Mouse (Mus musculus) forebrain, embryonic 12.5 days (tissue): Measurements from ENCODE around the gene Fbxl3. TPM values are rescaled to one million over a fixed set of nuclear protein-coding genes. Genes with fewer than 3 reads are reported as not detected.

Experiments
- ATAC-seq: fragments of 200-750 bp; cut with Nextera tagmentation; 2 replicates; pipeline ENCODE4 v1.8.0; 2017; ENCODE audit warnings: moderate TSS enrichment; ENCODE audit not compliant: low FRiP score
- H3K27ac ChIP-seq: fragments of 300-500 bp; sonication (generic); 2 replicates; pipeline ENCODE4 v1.5.1; 2016; ENCODE audit warnings: mild to moderate bottlenecking
- H3K27me3 ChIP-seq: fragments of 300-500 bp; sonication (generic); 2 replicates; pipeline ENCODE4 v1.6.1; 2016; ENCODE audit warnings: mild to moderate bottlenecking
- H3K36me3 ChIP-seq: fragments of 300-500 bp; sonication (generic); replicated peaks from 2 replicates; pipeline ENCODE4 v1.6.1; 2016; ENCODE audit warnings: mild to moderate bottlenecking
- H3K4me1 ChIP-seq: fragments of 300-500 bp; sonication (generic); 2 replicates; pipeline ENCODE4 v1.6.1; 2016
- H3K4me2 ChIP-seq: fragments of 300-500 bp; sonication (generic); 2 replicates; pipeline ENCODE4 v1.6.1; 2016; ENCODE audit warnings: mild to moderate bottlenecking, moderate library complexity
- H3K4me3 ChIP-seq: fragments of 300-500 bp; sonication (generic); replicated peaks from 2 replicates; pipeline ENCODE4 v1.5.1; 2016; ENCODE audit warnings: mild to moderate bottlenecking
- H3K9ac ChIP-seq: fragments of 300-500 bp; sonication (generic); 2 replicates; pipeline ENCODE4 v1.6.1; 2016; ENCODE audit warnings: mild to moderate bottlenecking
- H3K9me3 ChIP-seq: fragments of 300-500 bp; sonication (generic); 2 replicates; pipeline ENCODE4 v1.6.1; 2016
- WGBS: fragments of 180-500 bp; shearing (Covaris S2); methylation state at CpG from one replicate; pipeline ENCODE4 v1.1.7; 2016; 5-methylcytosine and 5-hydroxymethylcytosine counted together
- polyA plus RNA-seq: library from polyadenylated mRNA; unstranded; fragments of >200 nt; fragmentation: Nextera tagmentation; extraction: Ambion mirVana; gene quantifications from 2 replicates; pipeline ENCODE4 v1.2.1, GENCODE M21; 2016

Fbxl3 gene
- polyA plus RNA-seq, 1 experiment from 2014 or later: 27.4 TPM

GRCm38 (mm10) chr14:103058998-103059397 is 40.4 kb downstream of the Fbxl3 start:
- H3K36me3 ChIP-seq: no peaks in the 10 kb centered on the region
- no peak overlapping the region for H3K4me3 ChIP-seq
- no peak overlapping the region for H3K9ac ChIP-seq
- no peaks in the 10 kb centered on the region for H3K9me3 ChIP-seq
- no peak for ATAC-seq
- no peak overlapping the region for H3K4me2 ChIP-seq
- no peak overlapping the region for H3K27ac ChIP-seq
- WGBS: 93% methylated on average over 1 of the region's 1 CpGs
- no peaks in the 10 kb centered on the region for H3K4me1 ChIP-seq
- no peaks in the 10 kb centered on the region for H3K27me3 ChIP-seq

GRCm38 (mm10) chr14:103056601-103057000 is 42.8 kb downstream of the Fbxl3 start:
- no peak overlapping the region for H3K4me2 ChIP-seq
- no peak overlapping the region for H3K9ac ChIP-seq
- no peak for ATAC-seq
- no peak overlapping the region for H3K27ac ChIP-seq
- H3K4me3 ChIP-seq: no peak overlapping the region
- no peaks in the 10 kb centered on the region for H3K27me3 ChIP-seq
- no peaks in the 10 kb centered on the region for H3K4me1 ChIP-seq
- no peaks in the 10 kb centered on the region for H3K9me3 ChIP-seq
- WGBS: 89% methylated on average over 7 of the region's 7 CpGs
- H3K36me3 ChIP-seq: no peaks in the 10 kb centered on the region

GRCm38 (mm10) chr14:103054731-103055130 is 44.6 kb downstream of the Fbxl3 start:
- no peak for ATAC-seq
- H3K4me2 ChIP-seq: no peak overlapping the region
- no peak overlapping the region for H3K4me3 ChIP-seq
- no peak overlapping the region for H3K27ac ChIP-seq
- no peaks in the 10 kb centered on the region for H3K27me3 ChIP-seq
- H3K4me1 ChIP-seq: no peaks in the 10 kb centered on the region
- H3K9me3 ChIP-seq: no peaks in the 10 kb centered on the region
- H3K9ac ChIP-seq: no peak overlapping the region
- WGBS: 92% methylated on average over 13 of the region's 13 CpGs
- H3K36me3 ChIP-seq: no peaks in the 10 kb centered on the region

GRCm38 (mm10) chr14:103051159-103051769 is 48.1 kb downstream of the Fbxl3 start:
- peak; percentile 89 for ATAC-seq
- no peak overlapping the region for H3K4me2 ChIP-seq
- 38% methylated on average over 8 of the region's 8 CpGs for WGBS
- no peak overlapping the region for H3K9ac ChIP-seq
- no peaks in the 10 kb centered on the region for H3K9me3 ChIP-seq
- H3K27me3 ChIP-seq: no peaks in the 10 kb centered on the region
- no peaks in the 10 kb centered on the region for H3K36me3 ChIP-seq
- no peak overlapping the region for H3K4me3 ChIP-seq
- no peak overlapping the region for H3K27ac ChIP-seq
- no peaks in the 10 kb centered on the region; the same call in 1 of the 2 replicates for H3K4me1 ChIP-seq

GRCm38 (mm10) chr14:103048292-103049086 is 50.9 kb downstream of the Fbxl3 start:
- Histone ChIP-seq H3K4me3 (no peak overlapping the region), H3K27me3 (no peaks in the 10 kb centered on the region), H3K4me2 (no peak overlapping the region), H3K4me1 (no peaks in the 10 kb centered on the region; the same call in 1 of the 2 replicates), H3K36me3 (no peaks in the 10 kb centered on the region), H3K27ac (no peak overlapping the region), H3K9me3 (no peaks in the 10 kb centered on the region), H3K9ac (no peak overlapping the region)
- ATAC-seq: no peak
- WGBS: 88% methylated on average over 11 of the region's 11 CpGs

GRCm38 (mm10) chr14:103046677-103047076 is 52.7 kb downstream of the Fbxl3 start, which contains the start of gene Acod1:
Acod1 (plus strand) TSS chr14:103046977.
- H3K9ac ChIP-seq: no peak within 1 kb of the TSS
- no peaks in the 10 kb centered on the region for H3K36me3 ChIP-seq
- H3K27me3 ChIP-seq: no peaks in the 10 kb centered on the region
- H3K27ac ChIP-seq: no peak within 1 kb of the TSS
- whole genome bisulfite sequencing: 77% methylated on average over 2 of the region's 2 CpGs
- no peaks in the 10 kb centered on the region for H3K9me3 ChIP-seq
- no peak within 1 kb of the TSS for H3K4me3 ChIP-seq
- no peak for ATAC-seq
- H3K4me2 ChIP-seq: no peak within 1 kb of the TSS
- no peaks in the 10 kb centered on the region; the same call in 1 of the 2 replicates for H3K4me1 ChIP-seq

- WGBS: 87% methylated on average over 3 of the region's 3 CpGs
- Histone ChIP-seq H3K4me2 (no peak overlapping the region), H3K4me3 (no peak overlapping the region), H3K9me3 (no peaks in the 10 kb centered on the region), H3K27me3 (no peaks in the 10 kb centered on the region), H3K9ac (no peak overlapping the region), H3K4me1 (no peaks in the 10 kb centered on the region), H3K36me3 (no peaks in the 10 kb centered on the region), H3K27ac (no peak overlapping the region)
- ATAC-seq: no peak
Measured at GRCm38 (mm10) chr14:103037016-103037415, 62.4 kb downstream of the Fbxl3 start.

GRCm38 (mm10) chr14:103034076-103034475 is 65.3 kb downstream of the Fbxl3 start:
- no peak for ATAC-seq
- WGBS: 92% methylated on average over 9 of the region's 9 CpGs
- Histone ChIP-seq H3K36me3 (no peaks in the 10 kb centered on the region), H3K27ac (no peak overlapping the region), H3K4me3 (no peak overlapping the region), H3K9me3 (no peaks in the 10 kb centered on the region), H3K9ac (no peak overlapping the region), H3K4me1 (no peaks in the 10 kb centered on the region), H3K27me3 (no peaks in the 10 kb centered on the region), H3K4me2 (no peak overlapping the region)

- H3K4me3 ChIP-seq: no peak overlapping the region
- no peak overlapping the region for H3K9ac ChIP-seq
- H3K4me1 ChIP-seq: no peaks in the 10 kb centered on the region
- no peaks in the 10 kb centered on the region for H3K36me3 ChIP-seq
- no peaks in the 10 kb centered on the region for H3K9me3 ChIP-seq
- no peak for ATAC-seq
- 84% methylated on average over 10 of the region's 10 CpGs for WGBS
- H3K4me2 ChIP-seq: no peak overlapping the region
- no peaks in the 10 kb centered on the region for H3K27me3 ChIP-seq
- no peak overlapping the region for H3K27ac ChIP-seq
Measured at GRCm38 (mm10) chr14:103033271-103033823, 66.0 kb downstream of the Fbxl3 start.

Other genes starting within 250 kb of the Fbxl3 start
- 5.9 and 7.1 TPM in 2 replicates for gene Kctd12, start 116.9 kb downstream of the Fbxl3 start, polyA plus RNA-seq
- 0.06 TPM in 1 of 2 replicates, not detected in the other for gene Acod1, start 52.6 kb downstream of the Fbxl3 start, polyA plus RNA-seq
- gene Cln5, start 29.4 kb downstream of the Fbxl3 start, polyA plus RNA-seq: 17.6 and 19.9 TPM in 2 replicates
- 33.4 and 36.2 TPM in 2 replicates for gene Mycbp2, start 247.2 kb upstream of the Fbxl3 start, polyA plus RNA-seq